Mouse (Mus musculus): ENCODE results near the gene Myzap.

DNA sequence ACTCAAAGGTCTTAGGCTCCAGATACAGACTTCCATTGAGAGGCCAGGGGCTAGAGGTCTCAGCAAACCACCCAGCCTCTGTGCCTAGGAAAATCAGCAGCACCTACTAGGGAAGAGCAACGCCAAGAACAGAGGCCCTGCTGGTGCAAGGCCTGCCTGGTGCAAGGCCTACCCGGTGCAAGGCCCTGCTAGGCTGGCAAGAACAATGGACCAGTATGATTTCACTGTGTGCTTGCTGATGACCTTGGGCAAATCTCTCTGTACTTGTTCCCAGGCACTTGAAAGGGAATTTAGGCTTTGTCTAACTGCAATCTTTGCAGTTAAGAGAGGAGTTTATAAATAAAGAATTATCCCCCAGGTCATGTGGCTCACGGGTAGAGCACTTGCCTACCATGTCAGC lies 30.4 kb upstream of the Myzap start:
- TF ChIP-seq CTCF (conservative IDR thresholded peaks at IDR 0.05; ENCODE audit: insufficient read depth, insufficient read length, low read depth, low read length): no peak
- TF ChIP-seq POLR2A (IDR thresholded peaks at IDR 0.05; ENCODE audit: low read depth, low read length): peak; percentile 8
